Mouse (Mus musculus): ENCODE measurements around the gene Mall.

DNA sequence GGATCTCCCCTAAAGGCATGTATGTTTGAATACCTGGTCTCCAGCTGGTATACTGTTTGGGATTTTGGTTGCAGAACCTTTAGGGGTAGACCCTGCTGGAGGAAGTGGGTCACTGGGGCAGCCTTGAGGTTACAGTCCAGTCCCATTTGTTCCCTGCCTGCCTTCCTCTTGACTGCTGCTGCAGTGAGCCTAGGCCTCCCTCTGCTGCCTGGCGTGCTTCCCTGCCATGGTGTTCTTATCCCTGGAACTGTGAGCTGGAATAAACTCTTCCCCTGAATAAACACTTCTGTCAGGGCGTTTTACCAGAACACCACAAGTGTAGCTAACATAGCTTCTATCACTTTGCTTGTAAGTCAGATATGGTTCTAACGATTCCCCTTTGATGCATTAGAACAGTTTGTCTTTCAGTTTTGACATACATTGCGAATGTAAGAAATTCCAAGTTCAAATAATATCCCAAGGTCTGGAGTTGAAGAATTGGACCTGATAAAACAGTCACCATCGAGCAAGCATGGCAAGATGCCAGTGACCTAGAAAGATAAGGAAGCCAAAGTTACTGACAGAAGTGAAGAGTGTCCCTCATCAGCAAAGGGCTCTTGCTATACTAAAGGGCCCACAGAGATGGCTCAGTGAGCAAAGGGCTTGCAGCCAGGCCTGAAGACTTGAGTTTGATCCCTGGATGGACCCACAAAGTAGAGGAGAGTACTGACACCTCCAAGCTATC, 29.6 kb upstream of the Mall start:
- no peak for TF ChIP-seq CTCF (IDR thresholded peaks at IDR 0.05; ENCODE audit: extremely low read depth, insufficient read depth, low read length)
- no peak for TF ChIP-seq POLR2A (IDR thresholded peaks at IDR 0.05; ENCODE audit: extremely low read depth, insufficient read depth, low read length)
